Mouse (Mus musculus): Measurements from ENCODE around the gene Dpp4. TPM values are rescaled to one million over a fixed set of nuclear protein-coding genes. Genes with fewer than 3 reads are reported as not detected.

Gene Dpp4
- polyA plus RNA-seq, 1 experiment = 10.1 TPM

DNA sequence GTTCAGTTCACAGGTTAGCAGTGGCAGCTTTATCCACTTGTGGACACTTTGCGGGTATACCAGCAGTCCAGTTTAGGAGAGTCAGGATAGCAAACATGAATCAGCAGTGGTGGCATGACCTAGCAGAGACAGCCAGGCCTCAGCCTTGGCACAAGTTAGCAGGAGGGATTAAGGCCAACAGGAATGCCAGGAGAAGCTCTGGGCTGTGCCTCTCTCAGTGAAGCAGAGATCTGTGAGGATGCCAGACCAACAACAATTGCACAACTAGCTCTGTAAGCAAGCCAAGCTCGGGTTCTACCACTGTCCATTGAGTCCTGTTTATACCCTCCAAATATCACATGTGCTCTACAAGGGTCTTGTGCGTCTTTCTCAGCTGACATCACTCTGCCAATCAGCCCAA, 13.9 kb upstream of the Dpp4 start:
- Histone ChIP-seq H3K4me1 (ENCODE audit: control insufficient read depth, insufficient read depth, insufficient read length) (no peaks in the 10 kb centered on the region), H3K4me3 (ENCODE audit: extremely low read depth, insufficient read depth, insufficient read length) (no peak overlapping the region), H3K27me3 (ENCODE audit: control insufficient read depth, insufficient read depth, low read length) (no peaks in the 10 kb centered on the region), H3K36me3 (ENCODE audit: control insufficient read depth, insufficient read depth, low read length) (no peaks in the 10 kb centered on the region), H3K27ac (ENCODE audit: insufficient read depth, low read length) (no peak overlapping the region)
- no peak for DNase-seq (ENCODE audit: low read depth in 1 of 2, low spot score in 2 of 2)
- no peak for TF ChIP-seq CTCF (IDR thresholded peaks at IDR 0.05; ENCODE audit: extremely low read depth, insufficient read depth, insufficient read length, insufficient replicate concordance)
- no peak for TF ChIP-seq POLR2A (IDR thresholded peaks at IDR 0.05; ENCODE audit: low read depth, low read length)
- WGBS = 97% methylated on average over 3 of the region's 3 CpGs

DNA sequence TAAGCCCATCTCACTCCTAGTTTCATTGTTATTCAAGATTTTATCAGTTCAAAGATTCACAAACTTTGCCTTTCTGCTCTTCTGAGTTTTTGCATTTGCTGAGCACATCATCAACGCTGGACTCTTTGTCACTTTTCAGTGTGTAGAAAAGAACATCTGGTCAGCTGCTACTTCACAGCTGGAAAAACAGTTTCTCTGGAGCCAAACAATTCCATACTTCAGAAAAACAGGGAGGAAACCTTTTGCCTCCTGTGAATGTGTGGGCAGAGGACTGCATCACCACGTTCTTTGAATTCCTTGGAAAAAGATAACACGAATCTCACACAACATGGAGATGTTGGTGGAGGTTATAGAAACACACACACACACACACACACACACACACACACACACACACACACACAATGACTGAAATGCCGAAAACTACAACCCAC, 11.3 kb upstream of the Dpp4 start:
- TF ChIP-seq POLR2A (IDR thresholded peaks at IDR 0.05; ENCODE audit: low read depth, low read length) = no peak
- no peak for TF ChIP-seq CTCF (IDR thresholded peaks at IDR 0.05; ENCODE audit: extremely low read depth, insufficient read depth, insufficient read length, insufficient replicate concordance)
- no peak overlapping the region for H3K27ac ChIP-seq (ENCODE audit: insufficient read depth, low read length)
- 80% methylated on average over 4 of the region's 4 CpGs for WGBS

DNA sequence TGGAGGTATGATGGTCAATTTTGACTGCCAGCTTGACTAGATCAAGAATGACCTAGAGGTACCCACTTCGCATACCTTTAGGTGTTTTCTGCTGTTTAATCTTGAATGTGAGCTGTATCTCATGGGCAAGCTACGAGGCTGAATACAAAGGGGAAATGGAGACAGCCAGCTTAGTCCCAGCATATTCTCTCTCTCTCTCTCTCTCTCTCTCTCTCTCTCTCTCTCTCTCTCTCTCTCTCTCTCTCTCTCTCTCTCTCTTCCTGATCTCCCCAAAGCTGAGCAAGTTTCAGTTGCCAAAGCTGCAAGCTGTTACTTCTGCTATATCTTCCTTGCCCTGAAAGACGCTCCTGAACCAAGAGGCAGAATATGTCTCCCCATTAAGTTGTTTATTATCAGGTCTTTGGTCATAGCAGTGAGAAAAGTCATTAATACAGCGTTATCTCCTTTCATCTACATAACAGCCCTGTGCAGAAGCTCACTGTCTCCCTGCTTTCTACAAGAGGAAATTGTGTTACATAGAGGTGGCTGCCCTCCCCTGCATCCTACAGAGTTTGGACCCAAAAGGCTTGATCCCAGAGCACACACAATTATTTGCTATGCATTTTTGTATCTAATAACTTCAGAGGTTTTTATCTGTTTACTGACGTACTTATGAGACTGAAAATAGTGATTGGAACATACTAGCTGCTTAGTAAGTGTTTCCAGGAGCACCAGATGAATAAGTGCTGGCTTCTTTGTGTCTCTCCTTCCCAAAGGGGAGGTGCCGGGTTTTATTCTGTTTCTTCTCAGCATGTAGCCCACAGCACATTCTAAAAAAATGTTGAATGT, 10.7 kb upstream of the Dpp4 start:
- TF ChIP-seq CTCF (IDR thresholded peaks at IDR 0.05; ENCODE audit: extremely low read depth, insufficient read depth, insufficient read length, insufficient replicate concordance) = no peak
- TF ChIP-seq POLR2A (IDR thresholded peaks at IDR 0.05; ENCODE audit: low read depth, low read length) = no peak
- Histone ChIP-seq H3K27me3 (ENCODE audit: control insufficient read depth, insufficient read depth, low read length) (no peaks in the 10 kb centered on the region), H3K4me1 (ENCODE audit: control insufficient read depth, insufficient read depth, insufficient read length) (no peaks in the 10 kb centered on the region), H3K27ac (ENCODE audit: insufficient read depth, low read length) (no peak overlapping the region), H3K4me3 (ENCODE audit: extremely low read depth, insufficient read depth, insufficient read length) (no peak overlapping the region), H3K36me3 (ENCODE audit: control insufficient read depth, insufficient read depth, low read length) (no peaks in the 10 kb centered on the region)
- 80% methylated on average over 6 of the region's 6 CpGs for WGBS
- DNase-seq (ENCODE audit: low read depth in 1 of 2, low spot score in 2 of 2) = no peak

More for the DNA sequence above, 11.3 kb upstream of the Dpp4 start:
- Histone ChIP-seq H3K27me3 (ENCODE audit: control insufficient read depth, insufficient read depth, low read length) (no peaks in the 10 kb centered on the region), H3K4me1 (ENCODE audit: control insufficient read depth, insufficient read depth, insufficient read length) (no peaks in the 10 kb centered on the region), H3K36me3 (ENCODE audit: control insufficient read depth, insufficient read depth, low read length) (no peaks in the 10 kb centered on the region), H3K4me3 (ENCODE audit: extremely low read depth, insufficient read depth, insufficient read length) (no peak overlapping the region)
- DNase-seq (ENCODE audit: low read depth in 1 of 2, low spot score in 2 of 2) = no peak

DNA sequence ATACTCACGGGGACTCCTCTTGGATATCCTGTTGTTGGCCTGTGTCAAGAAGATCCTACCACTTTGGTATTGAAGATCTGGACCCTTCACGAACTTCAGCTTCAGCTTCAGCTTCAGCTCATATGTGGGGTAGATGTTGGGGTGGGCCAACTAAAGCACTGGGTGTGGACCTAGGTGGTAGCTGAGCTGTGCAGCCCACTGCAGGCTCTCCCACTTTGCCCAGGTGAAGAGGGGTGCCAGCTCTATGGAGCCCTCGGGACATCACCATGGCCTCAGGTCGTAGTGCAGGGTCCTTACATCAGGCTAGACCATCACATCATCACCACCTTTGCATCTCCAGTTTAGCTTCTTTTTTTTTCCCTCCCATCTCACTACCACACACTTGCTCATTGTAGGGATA, 9.2 kb upstream of the Dpp4 start:
- H3K27me3 ChIP-seq (ENCODE audit: control insufficient read depth, insufficient read depth, low read length) = no peaks in the 10 kb centered on the region
- DNase-seq (ENCODE audit: low read depth in 1 of 2, low spot score in 2 of 2) = no peak
- TF ChIP-seq POLR2A (IDR thresholded peaks at IDR 0.05; ENCODE audit: low read depth, low read length) (no peak), CTCF (IDR thresholded peaks at IDR 0.05; ENCODE audit: extremely low read depth, insufficient read depth, insufficient read length, insufficient replicate concordance) (no peak)

DNA sequence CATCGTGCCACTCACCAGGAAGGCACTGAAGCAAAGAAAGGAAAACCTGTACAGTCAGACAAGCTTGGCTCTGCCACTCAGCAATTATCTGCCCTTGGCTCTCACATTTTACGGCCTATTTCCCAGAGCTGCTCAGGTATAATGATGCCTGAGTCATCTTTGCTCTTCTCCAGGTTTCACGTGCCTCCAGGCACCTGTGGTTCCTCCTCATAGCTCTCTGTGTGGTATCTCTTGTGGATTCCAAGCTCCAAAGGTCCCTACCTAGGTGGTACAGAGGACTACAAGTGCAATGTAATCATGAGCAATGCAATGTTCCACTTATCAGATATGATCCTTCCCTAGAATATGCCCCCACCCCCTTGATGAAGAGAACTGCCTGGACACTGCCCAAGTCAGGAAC, 8.0 kb upstream of the Dpp4 start:
- H3K4me1 ChIP-seq (ENCODE audit: control insufficient read depth, insufficient read depth, insufficient read length) = no peaks in the 10 kb centered on the region
- TF ChIP-seq POLR2A (IDR thresholded peaks at IDR 0.05; ENCODE audit: low read depth, low read length) (no peak), CTCF (IDR thresholded peaks at IDR 0.05; ENCODE audit: extremely low read depth, insufficient read depth, insufficient read length, insufficient replicate concordance) (no peak)
- WGBS = 79% methylated on average over 3 of the region's 3 CpGs
- no peaks in the 10 kb centered on the region for H3K36me3 ChIP-seq (ENCODE audit: control insufficient read depth, insufficient read depth, low read length)
- no peaks in the 10 kb centered on the region for H3K27me3 ChIP-seq (ENCODE audit: control insufficient read depth, insufficient read depth, low read length)
- DNase-seq (ENCODE audit: low read depth in 1 of 2, low spot score in 2 of 2) = no peak
- no peak overlapping the region for H3K4me3 ChIP-seq (ENCODE audit: extremely low read depth, insufficient read depth, insufficient read length)
- no peak overlapping the region for H3K27ac ChIP-seq (ENCODE audit: insufficient read depth, low read length)

More for the DNA sequence above, 9.2 kb upstream of the Dpp4 start:
- Histone ChIP-seq H3K36me3 (ENCODE audit: control insufficient read depth, insufficient read depth, low read length) (no peaks in the 10 kb centered on the region), H3K4me1 (ENCODE audit: control insufficient read depth, insufficient read depth, insufficient read length) (no peaks in the 10 kb centered on the region), H3K4me3 (ENCODE audit: extremely low read depth, insufficient read depth, insufficient read length) (no peak overlapping the region), H3K27ac (ENCODE audit: insufficient read depth, low read length) (no peak overlapping the region)
- WGBS = 91% methylated on average over 4 of the region's 4 CpGs

DNA sequence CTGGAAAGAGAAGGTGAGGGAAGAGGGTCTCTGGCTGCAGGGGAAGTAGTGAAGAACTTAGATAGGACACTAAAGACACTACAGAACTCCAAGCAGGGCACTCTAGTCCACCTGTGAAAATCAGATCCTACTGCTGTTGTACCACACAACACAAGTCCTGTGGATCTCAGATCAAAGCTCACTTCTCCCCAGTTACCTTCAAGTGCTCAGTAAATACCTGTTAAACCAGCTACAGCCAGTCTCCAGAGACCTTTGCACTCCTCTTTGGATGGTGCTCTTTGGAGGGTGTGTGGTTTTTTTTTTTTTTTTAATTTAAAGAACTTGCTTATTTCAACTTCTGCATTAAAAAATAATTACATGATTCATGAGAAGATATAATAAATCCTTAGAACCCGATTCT, 5.2 kb upstream of the Dpp4 start:
- TF ChIP-seq POLR2A (IDR thresholded peaks at IDR 0.05; ENCODE audit: low read depth, low read length) (no peak), CTCF (IDR thresholded peaks at IDR 0.05; ENCODE audit: extremely low read depth, insufficient read depth, insufficient read length, insufficient replicate concordance) (no peak)
- H3K4me1 ChIP-seq (ENCODE audit: control insufficient read depth, insufficient read depth, insufficient read length) = no peaks in the 10 kb centered on the region
- no peak overlapping the region for H3K27ac ChIP-seq (ENCODE audit: insufficient read depth, low read length)
- 86% methylated on average over 1 of the region's 1 CpGs for WGBS
- H3K4me3 ChIP-seq (ENCODE audit: extremely low read depth, insufficient read depth, insufficient read length) = no peak overlapping the region
- H3K36me3 ChIP-seq (ENCODE audit: control insufficient read depth, insufficient read depth, low read length) = no peaks in the 10 kb centered on the region
- no peak for DNase-seq (ENCODE audit: low read depth in 1 of 2, low spot score in 2 of 2)
- H3K27me3 ChIP-seq (ENCODE audit: control insufficient read depth, insufficient read depth, low read length) = no peaks in the 10 kb centered on the region
